ENCODE assay signal across 8 mouse cellular contexts in the genomic region with DNA sequence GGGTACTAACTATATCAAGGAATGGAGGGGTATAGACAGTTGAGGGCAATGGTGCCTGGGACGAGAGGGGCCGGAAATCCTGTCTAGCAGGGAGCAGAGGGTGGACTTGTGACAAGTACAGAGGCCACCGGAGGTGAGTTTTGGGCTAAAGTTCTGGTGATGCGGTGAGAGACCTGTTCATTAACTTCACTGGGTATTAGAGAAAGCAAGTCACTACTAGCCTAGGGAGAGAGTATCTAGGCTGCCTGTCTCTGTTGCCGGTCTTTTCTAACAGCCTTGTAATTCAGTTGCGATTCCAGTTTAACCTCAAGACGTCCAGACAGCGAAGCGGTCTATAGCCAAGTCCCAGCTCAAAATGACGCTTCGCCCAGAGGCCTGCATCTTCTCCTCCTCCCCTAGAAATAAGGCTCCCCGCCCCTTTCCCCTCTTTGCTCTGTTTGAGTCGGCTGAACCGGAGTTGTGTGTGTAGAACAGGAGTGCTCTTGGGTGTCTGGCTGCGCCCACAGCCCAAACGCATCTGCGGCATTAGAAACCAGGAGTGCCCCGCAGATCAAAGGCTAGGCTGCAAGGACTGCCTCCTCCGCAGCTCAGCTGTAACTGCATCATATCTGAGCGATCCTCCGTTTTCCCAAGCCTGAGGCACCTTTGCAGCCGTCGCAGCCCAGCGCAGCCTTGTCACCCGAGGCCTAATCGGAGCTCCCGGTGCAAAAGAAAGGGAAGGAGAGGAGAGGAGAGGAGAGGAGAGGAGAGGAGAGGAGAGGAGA. TPM values are rescaled to one million over a fixed set of nuclear protein-coding genes. Genes with fewer than 3 reads are reported as not detected.
DNase-seq lines count a peak whose midpoint lies in the region; ATAC-seq lines count a peak whose summit lies in the region.

No protein-coding gene starts in this region.

- WGBS in limb, embryonic 11.5 days = under 1% methylated on average over 26 of the region's 27 CpGs
- 1% methylated on average over 27 of the region's 27 CpGs for WGBS in midbrain, embryonic 15.5 days
- WGBS in forebrain, embryonic 12.5 days = under 1% methylated on average over 27 of the region's 27 CpGs

- H3K27me3 ChIP-seq in limb, embryonic 11.5 days (ENCODE audit: control insufficient read depth, insufficient read depth, low read length) = peaks cover 66% of the 10 kb centered on the region
- H3K27me3 ChIP-seq in midbrain, embryonic 15.5 days (replicated peaks) = peaks cover 78% of the 10 kb centered on the region
- peaks cover 97% of the 10 kb centered on the region for H3K27me3 ChIP-seq in forebrain, embryonic 12.5 days

- no peak for ATAC-seq in limb, embryonic 11.5 days (ENCODE audit: insufficient number of reproducible peaks, low FRiP score, low TSS enrichment, low read depth)
- no peak for ATAC-seq in midbrain, embryonic 15.5 days (replicated peaks)
- no peak for ATAC-seq in forebrain, embryonic 12.5 days (ENCODE audit: low FRiP score)
- no peak for ATAC-seq in activated CD4-positive, CD25-positive, alpha-beta regulatory T cell, adult 4 months

- H3K4me1 ChIP-seq in limb, embryonic 11.5 days (ENCODE audit: control insufficient read depth, insufficient read depth, low read length) = 0 out of 2 replicates have a peak, but pooled peaks cover 4% of the 10 kb centered on the region
- H3K4me1 ChIP-seq in midbrain, embryonic 15.5 days = peaks cover 14% of the 10 kb centered on the region
- peaks cover 15% of the 10 kb centered on the region for H3K4me1 ChIP-seq in forebrain, embryonic 12.5 days

- DNase-seq in thymus, postnatal 14 days = peak; percentile 18
- DNase-seq in thymus, adult 18-20 months = no peak
- peak; percentile 41 to 44 for DNase-seq in heart, adult 9 months (ENCODE audit: low spot score in 2 of 2)
- DNase-seq in limb, embryonic 11.5 days (ENCODE audit: low spot score) = peak; percentile 65
- no peak for DNase-seq in frontal cortex, postnatal 25 days (ENCODE audit: low spot score in 2 of 2)

- H3K27ac ChIP-seq in limb, embryonic 11.5 days (replicated peaks; ENCODE audit: low read depth, low read length) = no peak overlapping the region
- no peak overlapping the region for H3K27ac ChIP-seq in midbrain, embryonic 15.5 days
- H3K27ac ChIP-seq in forebrain, embryonic 12.5 days = no peak overlapping the region

- H3K4me2 ChIP-seq in limb, embryonic 11.5 days (ENCODE audit: low read depth, severe bottlenecking) = no peak overlapping the region
- peak overlapping the region; percentile 20; the same call in 1 of the 2 replicates for H3K4me2 ChIP-seq in midbrain, embryonic 15.5 days
- no peak overlapping the region for H3K4me2 ChIP-seq in forebrain, embryonic 12.5 days

- H3K4me3 ChIP-seq in limb, embryonic 11.5 days (ENCODE audit: low read depth, low read length) = no peak overlapping the region
- no peak overlapping the region for H3K4me3 ChIP-seq in midbrain, embryonic 15.5 days
- no peak overlapping the region for H3K4me3 ChIP-seq in forebrain, embryonic 12.5 days (replicated peaks)

- no peak overlapping the region for H3K9ac ChIP-seq in limb, embryonic 11.5 days (ENCODE audit: low read length)
- no peak overlapping the region for H3K9ac ChIP-seq in midbrain, embryonic 15.5 days
- H3K9ac ChIP-seq in forebrain, embryonic 12.5 days = no peak overlapping the region

- H3K36me3 ChIP-seq in limb, embryonic 11.5 days (ENCODE audit: control insufficient read depth, insufficient read depth, low read length) = no peaks in the 10 kb centered on the region
- H3K36me3 ChIP-seq in midbrain, embryonic 15.5 days (replicated peaks) = no peaks in the 10 kb centered on the region
- no peaks in the 10 kb centered on the region for H3K36me3 ChIP-seq in forebrain, embryonic 12.5 days (replicated peaks)

- no peaks in the 10 kb centered on the region for H3K9me3 ChIP-seq in limb, embryonic 11.5 days (ENCODE audit: control insufficient read depth, low read length)
- no peaks in the 10 kb centered on the region for H3K9me3 ChIP-seq in midbrain, embryonic 15.5 days
- no peaks in the 10 kb centered on the region for H3K9me3 ChIP-seq in forebrain, embryonic 12.5 days

RNA-seq across cellular contexts. Expression of a gene that starts 1.8 kb away (rescaled TPM):
- 10.5 and 12.8 TPM in 2 replicates for polyA plus RNA-seq in limb, embryonic 11.5 days (2014; fragmentation: Nextera tagmentation; extraction: Ambion mirVana)
- polyA plus RNA-seq in midbrain, embryonic 15.5 days (2015; fragmentation: Nextera tagmentation; extraction: Ambion mirVana) = 1.7 and 2.2 TPM in 2 replicates
- 2.7 and 3.1 TPM in 2 replicates for polyA plus RNA-seq in forebrain, embryonic 12.5 days (2016; fragmentation: Nextera tagmentation; extraction: Ambion mirVana)
- not detected for polyA plus RNA-seq in activated CD4-positive, CD25-positive, alpha-beta regulatory T cell, adult 4 months (2017; shearing (Covaris generic))

Comparison
In these comparisons a context has a peak if more than half of its experiments do, and no peak if none do; other contexts are left out.
1. DNase-seq: peak in thymus, postnatal 14 days (single experiment), heart, adult 9 months (2 of 2) and limb, embryonic 11.5 days (single experiment); none in thymus, adult 18-20 months (0 of 2) and frontal cortex, postnatal 25 days (0 of 2).